Mouse (Mus musculus): ENCODE measurements around the gene Grm1. TPM values are rescaled to one million over a fixed set of nuclear protein-coding genes. Genes with fewer than 3 reads are reported as not detected.

Grm1 gene
- polyA plus RNA-seq, 1 experiment from 2014 or later, result 0.07 TPM

GRCm38 (mm10) chr10:10761274-10761673 lies 320.9 kb downstream of the Grm1 start:
- no peak overlapping the region for H3K27ac ChIP-seq (replicated peaks; ENCODE audit: low read depth, low read length)
- ATAC-seq (replicated peaks; ENCODE audit: insufficient number of reproducible peaks, low FRiP score, low TSS enrichment, low read depth) (no peak), DNase-seq (ENCODE audit: low spot score) (no peak)
- no peak overlapping the region for H3K9ac ChIP-seq (replicated peaks; ENCODE audit: low read length)
- H3K36me3 ChIP-seq (replicated peaks; ENCODE audit: control insufficient read depth, insufficient read depth, low read depth, low read length), result no peaks in the 10 kb centered on the region
- no peak overlapping the region for H3K4me2 ChIP-seq (ENCODE audit: low read depth, low read length)
- H3K9me3 ChIP-seq (replicated peaks; ENCODE audit: control insufficient read depth, low read length), result no peaks in the 10 kb centered on the region
- no peaks in the 10 kb centered on the region for H3K27me3 ChIP-seq (ENCODE audit: control insufficient read depth, insufficient read depth, low read length)
- WGBS, result 50% methylated on average over 1 of the region's 1 CpGs
- no peaks in the 10 kb centered on the region for H3K4me1 ChIP-seq (ENCODE audit: control insufficient read depth, insufficient read depth, low read length)
- H3K4me3 ChIP-seq (ENCODE audit: low read depth, low read length), result no peak overlapping the region

GRCm38 (mm10) chr10:10760801-10761200 lies 321.4 kb downstream of the Grm1 start:
- Histone ChIP-seq H3K4me3 (ENCODE audit: low read depth, low read length) (no peak overlapping the region), H3K36me3 (replicated peaks; ENCODE audit: control insufficient read depth, insufficient read depth, low read depth, low read length) (no peaks in the 10 kb centered on the region), H3K4me2 (ENCODE audit: low read depth, low read length) (no peak overlapping the region), H3K27ac (replicated peaks; ENCODE audit: low read depth, low read length) (no peak overlapping the region), H3K27me3 (ENCODE audit: control insufficient read depth, insufficient read depth, low read length) (no peaks in the 10 kb centered on the region), H3K9ac (replicated peaks; ENCODE audit: low read length) (no peak overlapping the region), H3K9me3 (replicated peaks; ENCODE audit: control insufficient read depth, low read length) (no peaks in the 10 kb centered on the region), H3K4me1 (ENCODE audit: control insufficient read depth, insufficient read depth, low read length) (no peaks in the 10 kb centered on the region)
- 83% methylated on average over 2 of the region's 2 CpGs for WGBS
- DNase-seq (ENCODE audit: low spot score) (no peak), ATAC-seq (replicated peaks; ENCODE audit: insufficient number of reproducible peaks, low FRiP score, low TSS enrichment, low read depth) (no peak)

- Histone ChIP-seq H3K4me1 (ENCODE audit: control insufficient read depth, insufficient read depth, low read length) (no peaks in the 10 kb centered on the region), H3K27ac (replicated peaks; ENCODE audit: low read depth, low read length) (no peak overlapping the region), H3K36me3 (replicated peaks; ENCODE audit: control insufficient read depth, insufficient read depth, low read depth, low read length) (no peaks in the 10 kb centered on the region), H3K9ac (replicated peaks; ENCODE audit: low read length) (no peak overlapping the region), H3K4me2 (ENCODE audit: low read depth, low read length) (no peak overlapping the region), H3K27me3 (ENCODE audit: control insufficient read depth, insufficient read depth, low read length) (no peaks in the 10 kb centered on the region), H3K9me3 (replicated peaks; ENCODE audit: control insufficient read depth, low read length) (no peaks in the 10 kb centered on the region), H3K4me3 (ENCODE audit: low read depth, low read length) (no peak overlapping the region)
- DNase-seq (ENCODE audit: low spot score) (no peak), ATAC-seq (replicated peaks; ENCODE audit: insufficient number of reproducible peaks, low FRiP score, low TSS enrichment, low read depth) (no peak)
- WGBS, result 74% methylated on average over 1 of the region's 1 CpGs
These were observed 331.1 kb downstream of the Grm1 start for GRCm38 (mm10) chr10:10751033-10751432.

GRCm38 (mm10) chr10:10744097-10744496 lies 338.1 kb downstream of the Grm1 start:
- H3K36me3 ChIP-seq (replicated peaks; ENCODE audit: control insufficient read depth, insufficient read depth, low read depth, low read length), result no peaks in the 10 kb centered on the region

GRCm38 (mm10) chr10:10742172-10742571 lies 340.0 kb downstream of the Grm1 start:
- H3K27me3 ChIP-seq (ENCODE audit: control insufficient read depth, insufficient read depth, low read length), result no peaks in the 10 kb centered on the region
- no peak overlapping the region for H3K4me3 ChIP-seq (ENCODE audit: low read depth, low read length)
- no peak for DNase-seq (ENCODE audit: low spot score)
- no peaks in the 10 kb centered on the region for H3K4me1 ChIP-seq (ENCODE audit: control insufficient read depth, insufficient read depth, low read length)
- no peak overlapping the region for H3K9ac ChIP-seq (replicated peaks; ENCODE audit: low read length)
- H3K4me2 ChIP-seq (ENCODE audit: low read depth, low read length), result no peak overlapping the region
- no peaks in the 10 kb centered on the region for H3K36me3 ChIP-seq (replicated peaks; ENCODE audit: control insufficient read depth, insufficient read depth, low read depth, low read length)
- no peak overlapping the region for H3K27ac ChIP-seq (replicated peaks; ENCODE audit: low read depth, low read length)
- 83% methylated on average over 2 of the region's 2 CpGs for WGBS
- no peaks in the 10 kb centered on the region for H3K9me3 ChIP-seq (replicated peaks; ENCODE audit: control insufficient read depth, low read length)
- no peak for ATAC-seq (replicated peaks; ENCODE audit: insufficient number of reproducible peaks, low FRiP score, low TSS enrichment, low read depth)

More at GRCm38 (mm10) chr10:10744097-10744496, 338.1 kb downstream of the Grm1 start:
- Histone ChIP-seq H3K27ac (replicated peaks; ENCODE audit: low read depth, low read length) (no peak overlapping the region), H3K9me3 (replicated peaks; ENCODE audit: control insufficient read depth, low read length) (no peaks in the 10 kb centered on the region), H3K27me3 (ENCODE audit: control insufficient read depth, insufficient read depth, low read length) (no peaks in the 10 kb centered on the region), H3K4me3 (ENCODE audit: low read depth, low read length) (no peak overlapping the region), H3K4me2 (ENCODE audit: low read depth, low read length) (no peak overlapping the region), H3K9ac (replicated peaks; ENCODE audit: low read length) (no peak overlapping the region), H3K4me1 (ENCODE audit: control insufficient read depth, insufficient read depth, low read length) (no peaks in the 10 kb centered on the region)
- ATAC-seq (replicated peaks; ENCODE audit: insufficient number of reproducible peaks, low FRiP score, low TSS enrichment, low read depth) (no peak), DNase-seq (ENCODE audit: low spot score) (no peak)
- 50% methylated on average over 1 of the region's 1 CpGs for WGBS

- Histone ChIP-seq H3K9me3 (replicated peaks; ENCODE audit: control insufficient read depth, low read length) (no peaks in the 10 kb centered on the region), H3K4me2 (ENCODE audit: low read depth, low read length) (no peak overlapping the region), H3K4me3 (ENCODE audit: low read depth, low read length) (no peak overlapping the region), H3K4me1 (ENCODE audit: control insufficient read depth, insufficient read depth, low read length) (no peaks in the 10 kb centered on the region), H3K27me3 (ENCODE audit: control insufficient read depth, insufficient read depth, low read length) (no peaks in the 10 kb centered on the region), H3K27ac (replicated peaks; ENCODE audit: low read depth, low read length) (no peak overlapping the region), H3K36me3 (replicated peaks; ENCODE audit: control insufficient read depth, insufficient read depth, low read depth, low read length) (no peaks in the 10 kb centered on the region), H3K9ac (replicated peaks; ENCODE audit: low read length) (no peak overlapping the region)
- 93% methylated on average over 5 of the region's 5 CpGs for WGBS
- DNase-seq (ENCODE audit: low spot score) (no peak), ATAC-seq (replicated peaks; ENCODE audit: insufficient number of reproducible peaks, low FRiP score, low TSS enrichment, low read depth) (no peak)
These were observed 340.8 kb downstream of the Grm1 start for GRCm38 (mm10) chr10:10741314-10741713.

- H3K4me1 ChIP-seq (ENCODE audit: control insufficient read depth, insufficient read depth, low read length), result no peaks in the 10 kb centered on the region
- DNase-seq (ENCODE audit: low spot score) (no peak), ATAC-seq (replicated peaks; ENCODE audit: insufficient number of reproducible peaks, low FRiP score, low TSS enrichment, low read depth) (no peak)
- no peaks in the 10 kb centered on the region for H3K27me3 ChIP-seq (ENCODE audit: control insufficient read depth, insufficient read depth, low read length)
- no peaks in the 10 kb centered on the region for H3K9me3 ChIP-seq (replicated peaks; ENCODE audit: control insufficient read depth, low read length)
- no peak overlapping the region for H3K4me2 ChIP-seq (ENCODE audit: low read depth, low read length)
- 84% methylated on average over 3 of the region's 3 CpGs for WGBS
- H3K27ac ChIP-seq (replicated peaks; ENCODE audit: low read depth, low read length), result no peak overlapping the region
- no peak overlapping the region for H3K9ac ChIP-seq (replicated peaks; ENCODE audit: low read length)
- H3K4me3 ChIP-seq (ENCODE audit: low read depth, low read length), result no peak overlapping the region
- H3K36me3 ChIP-seq (replicated peaks; ENCODE audit: control insufficient read depth, insufficient read depth, low read depth, low read length), result no peaks in the 10 kb centered on the region
These were observed 341.4 kb downstream of the Grm1 start for GRCm38 (mm10) chr10:10740729-10741128.

- no peak for DNase-seq (ENCODE audit: low spot score)
- Histone ChIP-seq H3K27me3 (ENCODE audit: control insufficient read depth, insufficient read depth, low read length) (no peaks in the 10 kb centered on the region), H3K4me1 (ENCODE audit: control insufficient read depth, insufficient read depth, low read length) (0 out of 2 replicates have a peak, but pooled peaks cover 2% of the 10 kb centered on the region), H3K4me2 (ENCODE audit: low read depth, low read length) (no peak overlapping the region), H3K4me3 (ENCODE audit: low read depth, low read length) (no peak overlapping the region), H3K9ac (replicated peaks; ENCODE audit: low read length) (no peak overlapping the region), H3K27ac (replicated peaks; ENCODE audit: low read depth, low read length) (no peak overlapping the region), H3K36me3 (replicated peaks; ENCODE audit: control insufficient read depth, insufficient read depth, low read depth, low read length) (no peaks in the 10 kb centered on the region), H3K9me3 (replicated peaks; ENCODE audit: control insufficient read depth, low read length) (no peaks in the 10 kb centered on the region)
- 79% methylated on average over 1 of the region's 1 CpGs for WGBS
- no peak for ATAC-seq (replicated peaks; ENCODE audit: insufficient number of reproducible peaks, low FRiP score, low TSS enrichment, low read depth)
These were observed 345.0 kb downstream of the Grm1 start for GRCm38 (mm10) chr10:10737041-10737681.
